Mouse (Mus musculus) megakaryocyte progenitor cell, adult 5-6 weeks (primary cell): ENCODE data around the gene Tmem51. TPM values are rescaled to one million over a fixed set of nuclear protein-coding genes. Genes with fewer than 3 reads are reported as not detected.

Experiments
- total RNA-seq, 2 experiments: library from RNA; stranded (forward) in 1 of 2; stranded (reverse) in 1 of 2; fragments of 157-497, 149-512 nt in 1 of 2; fragments of 200-1000 nt in 1 of 2; gene quantifications; 2 replicates each; pipeline versions ENCODE4 v1.2.3 to v1.2.4; 2015 to 2017

Tmem51 gene
- total RNA-seq, 2 experiments from 2014 or later = 0.47 to 0.87 TPM

Other genes with a start within 250 kb of the Tmem51 start
- gene Ctrc, start 237.9 kb downstream of the Tmem51 start, total RNA-seq (2015) = not detected in 2 replicates
- gene Ctrc, start 237.9 kb downstream of the Tmem51 start, total RNA-seq (2017) = not detected in 2 replicates
- 42.2 and 49.9 TPM in 2 replicates for gene Efhd2, start 209.4 kb downstream of the Tmem51 start, total RNA-seq (2015)
- 53.6 and 58.1 TPM in 2 replicates for gene Efhd2, start 209.4 kb downstream of the Tmem51 start, total RNA-seq (2017)
- 0.20 TPM in 1 of 2 replicates, not detected in the other for gene Fhad1, start 69.2 kb downstream of the Tmem51 start, total RNA-seq (2015)
- 1.2 TPM in 1 of 2 replicates, not detected in the other for gene Fhad1, start 69.2 kb downstream of the Tmem51 start, total RNA-seq (2017)
- gene Kazn, start 155.1 kb upstream of the Tmem51 start, total RNA-seq (2015) = 0.68 and 0.96 TPM in 2 replicates
- 1.2 and 1.6 TPM in 2 replicates for gene Kazn, start 155.1 kb upstream of the Tmem51 start, total RNA-seq (2017)